Mouse (Mus musculus) hindbrain, embryonic 13.5 days (tissue): ENCODE measurements at regions not wholly inside any gene's neighbourhood (a gene's known extent, or its start where the extent isn't known, plus 50 kb on each side); places are given as distances from the start of the nearest gene placed in this dataset.

ENCODE experiments used
- ATAC-seq: fragments of 200-750 bp; cut with Nextera tagmentation; 2 replicates; pipeline ENCODE4 v1.8.0; 2017; ENCODE audit warnings: moderate TSS enrichment; ENCODE audit not compliant: low FRiP score
- H3K27ac ChIP-seq: fragments of 300-500 bp; sonication (generic); 2 replicates; pipeline ENCODE4 v1.5.1; 2015; ENCODE audit warnings: inconsistent platforms, mild to moderate bottlenecking, moderate library complexity
- H3K27me3 ChIP-seq: fragments of 300-500 bp; sonication (generic); 2 replicates; pipeline ENCODE4 v1.6.1; 2015; ENCODE audit warnings: mild to moderate bottlenecking, inconsistent platforms
- H3K36me3 ChIP-seq: fragments of 300-500 bp; sonication (generic); 2 replicates; pipeline ENCODE4 v1.6.1; 2015; ENCODE audit warnings: mild to moderate bottlenecking, inconsistent platforms
- H3K4me1 ChIP-seq: fragments of 300-500 bp; sonication (generic); replicated peaks from 2 replicates; pipeline ENCODE4 v1.6.1; 2015; ENCODE audit warnings: inconsistent platforms
- H3K4me2 ChIP-seq: fragments of 300-500 bp; sonication (generic); 2 replicates; pipeline ENCODE4 v1.6.1; 2015; ENCODE audit warnings: inconsistent platforms, mild to moderate bottlenecking, moderate library complexity
- H3K4me3 ChIP-seq: fragments of 300-500 bp; sonication (generic); 2 replicates; pipeline ENCODE4 v1.5.1; 2015; ENCODE audit warnings: mild to moderate bottlenecking, inconsistent platforms
- H3K9ac ChIP-seq: fragments of 300-500 bp; sonication (generic); 2 replicates; pipeline ENCODE4 v1.6.1; 2015; ENCODE audit warnings: mild to moderate bottlenecking, inconsistent platforms
- H3K9me3 ChIP-seq: fragments of 300-500 bp; sonication (generic); 2 replicates; pipeline ENCODE4 v1.6.1; 2016; ENCODE audit warnings: inconsistent platforms
- WGBS: fragments of 180-500 bp; shearing (Covaris S2); methylation state at CpG from one replicate; pipeline ENCODE4 v1.1.7; 2015; 5-methylcytosine and 5-hydroxymethylcytosine counted together

DNA sequence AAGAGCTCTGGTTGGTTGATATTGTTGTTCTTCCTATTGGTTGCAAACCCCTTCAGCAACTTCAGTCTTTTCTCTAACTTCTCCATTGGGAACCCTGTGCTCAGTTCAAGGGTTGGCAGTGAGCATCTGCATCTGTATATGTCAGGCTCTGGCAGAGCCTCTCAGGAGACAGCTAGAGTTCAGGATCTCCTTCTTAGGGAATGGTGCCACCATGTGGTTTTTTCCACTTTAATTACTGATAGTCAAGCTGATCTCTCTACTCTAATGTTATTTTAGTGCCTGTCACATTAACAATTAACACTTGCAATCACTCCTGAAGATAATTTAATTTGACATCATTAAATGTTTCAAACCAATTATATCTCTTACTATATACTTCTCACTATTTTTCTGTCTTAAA, 550.4 kb downstream of the Gm597 start:
- Histone ChIP-seq H3K27me3 (no peaks in the 10 kb centered on the region), H3K9me3 (no peaks in the 10 kb centered on the region), H3K4me2 (no peak overlapping the region), H3K4me1 (no peaks in the 10 kb centered on the region), H3K36me3 (no peaks in the 10 kb centered on the region), H3K4me3 (no peak overlapping the region), H3K9ac (no peak overlapping the region), H3K27ac (no peak overlapping the region)
- no peak for ATAC-seq

DNA sequence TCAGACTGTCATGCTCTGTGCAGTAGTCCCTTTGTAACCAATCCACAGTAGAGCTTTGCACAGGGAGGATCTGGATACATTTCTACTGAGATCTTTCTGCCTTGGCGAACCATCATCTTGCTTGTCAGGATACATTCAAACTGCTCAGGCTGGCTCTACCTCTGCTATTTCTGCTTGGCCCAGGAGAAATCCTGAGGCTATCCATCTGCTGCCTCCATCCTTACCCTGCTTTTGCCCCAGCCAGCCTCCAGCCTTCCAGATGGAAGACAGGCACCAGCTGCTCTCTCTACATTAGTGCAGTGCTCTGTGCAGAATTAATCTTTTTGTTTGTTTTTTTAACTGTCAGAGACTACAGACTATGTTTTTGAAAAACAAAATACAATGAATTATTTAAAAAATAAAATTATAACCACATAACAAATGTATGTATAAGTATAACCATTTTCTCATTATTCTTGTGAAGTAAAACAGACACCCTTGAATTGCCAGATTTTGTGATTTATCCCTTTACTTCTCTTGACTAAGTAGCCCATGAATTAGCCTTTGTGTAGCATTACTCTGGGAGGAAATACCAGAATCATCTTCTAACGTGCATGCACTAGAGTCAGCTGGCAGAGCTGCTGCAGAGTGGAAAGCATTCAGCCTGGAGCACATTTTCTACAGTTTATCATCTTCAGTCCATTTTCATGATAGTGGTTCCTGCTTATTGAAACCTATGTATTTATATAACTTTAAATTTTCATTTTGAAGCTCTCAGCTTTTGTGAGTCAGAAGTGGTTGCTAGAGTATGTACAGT, 565.6 kb downstream of the Gm597 start:
- H3K4me3 ChIP-seq, result no peak overlapping the region
- no peak overlapping the region for H3K9ac ChIP-seq
- peak overlapping the region; percentile 72; the same call in 1 of the 2 replicates for H3K27ac ChIP-seq
- no peaks in the 10 kb centered on the region for H3K9me3 ChIP-seq
- no peaks in the 10 kb centered on the region for H3K27me3 ChIP-seq
- WGBS, result 52% methylated on average over 2 of the region's 2 CpGs
- no peak overlapping the region for H3K4me2 ChIP-seq
- ATAC-seq, result peak; percentile 96
- no peaks in the 10 kb centered on the region for H3K4me1 ChIP-seq
- no peaks in the 10 kb centered on the region for H3K36me3 ChIP-seq
